Mouse (Mus musculus): ENCODE data around the gene Nhsl2.

DNA sequence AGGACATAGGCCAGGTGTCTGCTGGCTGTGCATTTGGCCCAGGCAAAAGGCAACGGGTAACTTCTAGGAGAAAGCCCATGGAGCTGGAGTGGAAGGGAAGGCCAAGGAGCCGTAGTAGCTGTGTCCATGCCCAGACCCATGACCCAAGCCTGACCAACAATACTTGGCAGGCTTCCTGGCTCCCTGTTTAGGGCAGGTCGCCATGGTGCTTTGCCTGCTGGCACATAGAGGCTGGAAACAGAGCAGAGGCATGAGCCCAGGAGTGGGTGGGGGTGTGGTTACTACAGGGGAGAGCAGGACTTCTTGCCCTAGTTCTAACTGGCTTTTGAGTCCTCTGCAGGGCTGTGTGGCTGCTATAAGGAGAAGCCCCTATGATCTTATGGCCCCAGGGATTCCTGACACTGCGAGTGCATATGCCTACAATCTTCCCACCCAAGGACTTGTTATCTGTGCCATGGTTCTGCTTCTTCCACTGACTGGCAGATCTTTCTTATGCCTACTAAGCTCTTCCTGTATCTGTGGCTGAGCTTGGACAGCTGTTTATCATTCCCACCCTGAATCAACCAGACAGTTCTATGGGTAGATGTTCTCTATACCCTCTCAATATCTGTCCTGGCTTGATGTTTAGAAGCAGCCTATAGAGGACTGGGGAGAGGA is 40.8 kb downstream of the Nhsl2 start:
- TF ChIP-seq EP300 (IDR thresholded peaks at IDR 0.05; ENCODE audit: insufficient read depth, low read depth, low read length) (no peak), POLR2A (IDR thresholded peaks at IDR 0.05; ENCODE audit: insufficient read depth, low read length) (no peak), CTCF (IDR thresholded peaks at IDR 0.05; ENCODE audit: low read depth, low read length) (no peak)
